Mouse (Mus musculus): ENCODE data around the gene Apba1. TPM values are rescaled to one million over a fixed set of nuclear protein-coding genes. Genes with fewer than 3 reads are reported as not detected.

Gene Apba1
- total and polyA plus RNA-seq, 2 experiments from 2014 or later = 0.36 to 2.4 TPM

GRCm38 (mm10) chr19:23833685-23834682 lies 75.3 kb downstream of the Apba1 start:
- no peaks in the 10 kb centered on the region for H3K27me3 ChIP-seq (ENCODE audit: control insufficient read depth, insufficient read depth, low read length)
- TF ChIP-seq EP300 (IDR thresholded peaks at IDR 0.05; ENCODE audit: low read depth) (no peak), CTCF (IDR thresholded peaks at IDR 0.05; ENCODE audit: low read depth) (no peak)
- H3K36me3 ChIP-seq (replicated peaks; ENCODE audit: control insufficient read depth, insufficient read depth, low read length) = no peaks in the 10 kb centered on the region
- no peaks in the 10 kb centered on the region for H3K4me1 ChIP-seq (ENCODE audit: control insufficient read depth, insufficient read depth)
- no peak overlapping the region for H3K4me2 ChIP-seq (ENCODE audit: low read depth, low read length)
- no peaks in the 10 kb centered on the region for H3K9me3 ChIP-seq (replicated peaks; ENCODE audit: control insufficient read depth, low read length)
- no peak overlapping the region for H3K9ac ChIP-seq (replicated peaks; ENCODE audit: low read depth, low read length)
- no peak overlapping the region for H3K4me3 ChIP-seq (ENCODE audit: low read depth, low read length)
- H3K27ac ChIP-seq (ENCODE audit: low read depth) = no peak overlapping the region
- 41% methylated on average over 14 of the region's 14 CpGs for WGBS
- ATAC-seq (ENCODE audit: insufficient read depth, low read depth) (no peak), DNase-seq (ENCODE audit: low spot score) (no peak)

GRCm38 (mm10) chr19:23834721-23835120 lies 76.0 kb downstream of the Apba1 start:
- no peaks in the 10 kb centered on the region for H3K4me1 ChIP-seq (ENCODE audit: control insufficient read depth, insufficient read depth)
- DNase-seq (ENCODE audit: low spot score) (no peak), ATAC-seq (ENCODE audit: insufficient read depth, low read depth) (no peak)
- TF ChIP-seq EP300 (IDR thresholded peaks at IDR 0.05; ENCODE audit: low read depth) (no peak), CTCF (IDR thresholded peaks at IDR 0.05; ENCODE audit: low read depth) (no peak)
- H3K36me3 ChIP-seq (replicated peaks; ENCODE audit: control insufficient read depth, insufficient read depth, low read length) = no peaks in the 10 kb centered on the region
- no peaks in the 10 kb centered on the region for H3K9me3 ChIP-seq (replicated peaks; ENCODE audit: control insufficient read depth, low read length)
- H3K9ac ChIP-seq (replicated peaks; ENCODE audit: low read depth, low read length) = no peak overlapping the region
- no peak overlapping the region for H3K4me2 ChIP-seq (ENCODE audit: low read depth, low read length)
- no peaks in the 10 kb centered on the region for H3K27me3 ChIP-seq (ENCODE audit: control insufficient read depth, insufficient read depth, low read length)
- H3K4me3 ChIP-seq (ENCODE audit: low read depth, low read length) = no peak overlapping the region
- no peak overlapping the region for H3K27ac ChIP-seq (ENCODE audit: low read depth)
- WGBS = 62% methylated on average over 3 of the region's 3 CpGs

GRCm38 (mm10) chr19:23855832-23856231 lies 97.1 kb downstream of the Apba1 start:
- no peak for ATAC-seq (ENCODE audit: insufficient read depth, low read depth)
- WGBS = 73% methylated on average over 7 of the region's 7 CpGs
- peaks cover 6% of the 10 kb centered on the region; the same call in 1 of the 2 replicates for H3K9me3 ChIP-seq (replicated peaks; ENCODE audit: control insufficient read depth, low read length)

GRCm38 (mm10) chr19:23858091-23858490 lies 99.4 kb downstream of the Apba1 start:
- 87% methylated on average over 4 of the region's 4 CpGs for WGBS
- ATAC-seq (ENCODE audit: insufficient read depth, low read depth) = no peak
- no peak for DNase-seq (ENCODE audit: low spot score)
- Histone ChIP-seq H3K9me3 (replicated peaks; ENCODE audit: control insufficient read depth, low read length) (peaks cover 6% of the 10 kb centered on the region; the same call in 1 of the 2 replicates), H3K9ac (replicated peaks; ENCODE audit: low read depth, low read length) (no peak overlapping the region), H3K4me1 (ENCODE audit: control insufficient read depth, insufficient read depth) (0 out of 2 replicates have a peak, but pooled peaks cover 3% of the 10 kb centered on the region), H3K4me2 (ENCODE audit: low read depth, low read length) (no peak overlapping the region), H3K27ac (ENCODE audit: low read depth) (no peak overlapping the region), H3K36me3 (replicated peaks; ENCODE audit: control insufficient read depth, insufficient read depth, low read length) (no peaks in the 10 kb centered on the region), H3K4me3 (ENCODE audit: low read depth, low read length) (no peak overlapping the region), H3K27me3 (ENCODE audit: control insufficient read depth, insufficient read depth, low read length) (no peaks in the 10 kb centered on the region)
- TF ChIP-seq CTCF (IDR thresholded peaks at IDR 0.05; ENCODE audit: low read depth) (no peak), EP300 (IDR thresholded peaks at IDR 0.05; ENCODE audit: low read depth) (no peak)

More at GRCm38 (mm10) chr19:23855832-23856231, 97.1 kb downstream of the Apba1 start:
- H3K4me2 ChIP-seq (ENCODE audit: low read depth, low read length) = no peak overlapping the region
- DNase-seq (ENCODE audit: low spot score) = no peak
- H3K4me3 ChIP-seq (ENCODE audit: low read depth, low read length) = no peak overlapping the region
- no peak for TF ChIP-seq EP300 (IDR thresholded peaks at IDR 0.05; ENCODE audit: low read depth)
- no peak for TF ChIP-seq CTCF (IDR thresholded peaks at IDR 0.05; ENCODE audit: low read depth)
- no peaks in the 10 kb centered on the region for H3K27me3 ChIP-seq (ENCODE audit: control insufficient read depth, insufficient read depth, low read length)
- H3K9ac ChIP-seq (replicated peaks; ENCODE audit: low read depth, low read length) = no peak overlapping the region
- H3K4me1 ChIP-seq (ENCODE audit: control insufficient read depth, insufficient read depth) = 0 out of 2 replicates have a peak, but pooled peaks cover 3% of the 10 kb centered on the region
- H3K27ac ChIP-seq (ENCODE audit: low read depth) = no peak overlapping the region
- no peaks in the 10 kb centered on the region for H3K36me3 ChIP-seq (replicated peaks; ENCODE audit: control insufficient read depth, insufficient read depth, low read length)

- Histone ChIP-seq H3K36me3 (replicated peaks; ENCODE audit: control insufficient read depth, insufficient read depth, low read length) (no peaks in the 10 kb centered on the region), H3K27ac (ENCODE audit: low read depth) (no peak overlapping the region), H3K4me2 (ENCODE audit: low read depth, low read length) (no peak overlapping the region), H3K4me1 (ENCODE audit: control insufficient read depth, insufficient read depth) (0 out of 2 replicates have a peak, but pooled peaks cover 3% of the 10 kb centered on the region), H3K9me3 (replicated peaks; ENCODE audit: control insufficient read depth, low read length) (peaks cover 6% of the 10 kb centered on the region; the same call in 1 of the 2 replicates), H3K27me3 (ENCODE audit: control insufficient read depth, insufficient read depth, low read length) (no peaks in the 10 kb centered on the region), H3K9ac (replicated peaks; ENCODE audit: low read depth, low read length) (no peak overlapping the region), H3K4me3 (ENCODE audit: low read depth, low read length) (no peak overlapping the region)
- no peak for TF ChIP-seq EP300 (IDR thresholded peaks at IDR 0.05; ENCODE audit: low read depth)
- no peak for TF ChIP-seq CTCF (IDR thresholded peaks at IDR 0.05; ENCODE audit: low read depth)
- DNase-seq (ENCODE audit: low spot score) (no peak), ATAC-seq (ENCODE audit: insufficient read depth, low read depth) (no peak)
- 89% methylated on average over 9 of the region's 9 CpGs for WGBS
These were observed 100.1 kb downstream of the Apba1 start for GRCm38 (mm10) chr19:23858781-23859180.
